8 mouse cellular contexts compared by ENCODE assay signal in genomic region chr8:105483212-105484029, GRCm38 (mm10). TPM values are rescaled to one million over a fixed set of nuclear protein-coding genes. Genes with fewer than 3 reads are reported as not detected.
DNase-seq lines count a peak whose midpoint lies in the region; ATAC-seq and TF ChIP-seq lines count a peak whose summit lies in the region.

No protein-coding gene starts in this region.

- H3K27me3 ChIP-seq in forebrain, postnatal 0 days (ENCODE audit: insufficient read depth, low read length) = no peaks in the 10 kb centered on the region
- H3K27me3 ChIP-seq in hindbrain, postnatal 0 days (ENCODE audit: insufficient read depth, low read length) = no peaks in the 10 kb centered on the region
- no peaks in the 10 kb centered on the region for H3K27me3 ChIP-seq in stomach, embryonic 15.5 days (replicated peaks)

- H3K4me3 ChIP-seq in forebrain, postnatal 0 days (ENCODE audit: low read depth, low read length) = no peak overlapping the region
- no peak overlapping the region for H3K4me3 ChIP-seq in hindbrain, postnatal 0 days (ENCODE audit: low read length)
- no peak overlapping the region for H3K4me3 ChIP-seq in stomach, embryonic 15.5 days (replicated peaks)

- WGBS in forebrain, postnatal 0 days = 40% methylated on average over 14 of the region's 14 CpGs
- 40% methylated on average over 14 of the region's 14 CpGs for WGBS in hindbrain, postnatal 0 days
- 50% methylated on average over 14 of the region's 14 CpGs for WGBS in stomach, embryonic 15.5 days

- TF ChIP-seq CTCF in forebrain, postnatal 0 days (IDR thresholded peaks at IDR 0.05; ENCODE audit: low read depth) = peak; percentile 70
- TF ChIP-seq CTCF in hindbrain, postnatal 0 days (IDR thresholded peaks at IDR 0.05; ENCODE audit: low read depth) = peak; percentile 83

- no peak overlapping the region for H3K27ac ChIP-seq in forebrain, postnatal 0 days (ENCODE audit: low read depth, low read length)
- no peak overlapping the region for H3K27ac ChIP-seq in hindbrain, postnatal 0 days
- no peak overlapping the region for H3K27ac ChIP-seq in stomach, embryonic 15.5 days

- H3K9ac ChIP-seq in forebrain, postnatal 0 days = no peak overlapping the region
- H3K9ac ChIP-seq in hindbrain, postnatal 0 days (replicated peaks; ENCODE audit: low read length) = no peak overlapping the region
- H3K9ac ChIP-seq in stomach, embryonic 15.5 days = no peak overlapping the region

- H3K9me3 ChIP-seq in forebrain, postnatal 0 days (ENCODE audit: low read length) = no peaks in the 10 kb centered on the region
- H3K9me3 ChIP-seq in hindbrain, postnatal 0 days (ENCODE audit: low read length) = no peaks in the 10 kb centered on the region
- no peaks in the 10 kb centered on the region for H3K9me3 ChIP-seq in stomach, embryonic 15.5 days

- ATAC-seq in forebrain, postnatal 0 days = peak; percentile 61; the same call in 1 of the 2 replicates
- peak; percentile 74 for ATAC-seq in hindbrain, postnatal 0 days
- ATAC-seq in stomach, embryonic 15.5 days (ENCODE audit: insufficient read depth, low FRiP score, low read depth) = 0 out of 2 replicates have a peak, but pooled peaks have one; percentile 26

- no peaks in the 10 kb centered on the region for H3K4me1 ChIP-seq in forebrain, postnatal 0 days (ENCODE audit: insufficient read depth)
- H3K4me1 ChIP-seq in hindbrain, postnatal 0 days (ENCODE audit: insufficient read depth, low read length) = no peaks in the 10 kb centered on the region
- 0 out of 2 replicates have a peak, but pooled peaks cover 2% of the 10 kb centered on the region for H3K4me1 ChIP-seq in stomach, embryonic 15.5 days

- DNase-seq in cerebellum, adult 9-11 months = peak; percentile 49
- no peak for DNase-seq in cerebellum, adult 11 months
- peak; percentile 64 for DNase-seq in ES-CJ7 (ENCODE audit: low read depth, low spot score)
- DNase-seq in forebrain, postnatal 0 days = no peak
- peak; percentile 62 for DNase-seq in hindbrain, postnatal 0 days (ENCODE audit: low spot score)
- DNase-seq in lung, postnatal 14 days = peak; percentile 61
- DNase-seq in thymus, postnatal 14 days = no peak

- 0 out of 2 replicates have a peak, but pooled peaks cover 3% of the 10 kb centered on the region for H3K36me3 ChIP-seq in forebrain, postnatal 0 days (ENCODE audit: insufficient read depth)
- 0 out of 2 replicates have a peak, but pooled peaks cover 3% of the 10 kb centered on the region for H3K36me3 ChIP-seq in hindbrain, postnatal 0 days (ENCODE audit: insufficient read depth, low read length)
- 0 out of 2 replicates have a peak, but pooled peaks cover 3% of the 10 kb centered on the region for H3K36me3 ChIP-seq in stomach, embryonic 15.5 days

- no peak overlapping the region for H3K4me2 ChIP-seq in forebrain, postnatal 0 days (ENCODE audit: low read depth)
- H3K4me2 ChIP-seq in hindbrain, postnatal 0 days (ENCODE audit: low read depth, low read length) = no peak overlapping the region
- no peak overlapping the region for H3K4me2 ChIP-seq in stomach, embryonic 15.5 days

RNA-seq across cellular contexts. Expression of gene Tppp3, which starts 12.1 kb away (rescaled TPM):
- total RNA-seq in forebrain, postnatal 0 days (2014; rRNA removed) = 66.6 and 80.6 TPM in 2 replicates
- polyA plus RNA-seq in forebrain, postnatal 0 days (2015; fragmentation: Nextera tagmentation; extraction: Ambion mirVana) = 74.6 and 106 TPM in 2 replicates
- total RNA-seq in hindbrain, postnatal 0 days (2014; rRNA removed) = 106 and 108 TPM in 2 replicates
- polyA plus RNA-seq in hindbrain, postnatal 0 days (2015; fragmentation: Nextera tagmentation; extraction: Ambion mirVana) = 197 and 201 TPM in 2 replicates
- 44.7 and 45.5 TPM in 2 replicates for polyA plus RNA-seq in stomach, embryonic 15.5 days (2015; fragmentation: Nextera tagmentation; extraction: Ambion mirVana)

RNA-seq across cellular contexts. Expression of gene Zdhhc1, which starts 13.3 kb away (rescaled TPM):
- 22.9 and 30.4 TPM in 2 replicates for total RNA-seq in forebrain, postnatal 0 days (2014; rRNA removed)
- polyA plus RNA-seq in forebrain, postnatal 0 days (2015; fragmentation: Nextera tagmentation; extraction: Ambion mirVana) = 16.2 and 22.7 TPM in 2 replicates
- total RNA-seq in hindbrain, postnatal 0 days (2014; rRNA removed) = 49.3 and 54.2 TPM in 2 replicates
- 31.3 and 34.7 TPM in 2 replicates for polyA plus RNA-seq in hindbrain, postnatal 0 days (2015; fragmentation: Nextera tagmentation; extraction: Ambion mirVana)
- 32.2 and 34.7 TPM in 2 replicates for polyA plus RNA-seq in stomach, embryonic 15.5 days (2015; fragmentation: Nextera tagmentation; extraction: Ambion mirVana)

RNA-seq across cellular contexts. Expression of gene Hsd11b2, which starts 35.1 kb away (rescaled TPM):
- 0.38 and 0.52 TPM in 2 replicates for total RNA-seq in forebrain, postnatal 0 days (2014; rRNA removed)
- 1.3 and 2.6 TPM in 2 replicates for polyA plus RNA-seq in forebrain, postnatal 0 days (2015; fragmentation: Nextera tagmentation; extraction: Ambion mirVana)
- total RNA-seq in hindbrain, postnatal 0 days (2014; rRNA removed) = 6.1 and 9.9 TPM in 2 replicates
- 6.3 and 7.4 TPM in 2 replicates for polyA plus RNA-seq in hindbrain, postnatal 0 days (2015; fragmentation: Nextera tagmentation; extraction: Ambion mirVana)
- polyA plus RNA-seq in stomach, embryonic 15.5 days (2015; fragmentation: Nextera tagmentation; extraction: Ambion mirVana) = 2.5 and 2.7 TPM in 2 replicates

Comparison
In these comparisons a context has a peak if more than half of its experiments do, and no peak if none do; other contexts are left out.
1. DNase-seq: peak in cerebellum, adult 9-11 months (single experiment), ES-CJ7 (single experiment), hindbrain, postnatal 0 days (single experiment) and lung, postnatal 14 days (single experiment); none in cerebellum, adult 11 months (single experiment), forebrain, postnatal 0 days (single experiment) and thymus, postnatal 14 days (single experiment).
2. Peak in every context shown above with its lines, with median percentiles within 50 percentile points of each other: ATAC-seq.